Mouse (Mus musculus): Measurements from ENCODE around the gene Adamts9. TPM values are rescaled to one million over a fixed set of nuclear protein-coding genes. Genes with fewer than 3 reads are reported as not detected.
A peak's percentile ranks its signal among the peaks of the same experiment; 100 is the strongest.

Adamts9 gene
- total RNA-seq, 2 experiments from 2014 or later = 47.3 to 52.0 TPM

DNA sequence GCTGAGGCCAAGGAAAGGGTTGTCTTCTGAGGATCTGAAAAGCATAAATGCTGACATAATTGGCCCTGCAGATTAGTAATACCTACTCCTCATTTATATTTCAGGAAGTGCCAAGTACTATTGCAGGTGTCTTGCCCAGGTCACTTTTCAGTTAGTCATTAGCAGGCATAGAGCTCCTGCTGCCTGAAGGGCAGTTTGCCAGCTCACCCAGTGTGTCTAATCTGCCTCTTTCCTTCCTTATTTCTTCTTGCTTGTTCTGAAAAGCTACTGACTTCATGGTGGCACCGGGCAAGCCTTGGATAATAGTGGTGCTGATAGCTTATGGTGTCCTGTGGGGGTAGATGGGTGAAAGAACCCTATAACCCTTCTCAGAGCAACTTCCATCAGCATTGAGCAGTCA is 206.2 kb downstream of the Adamts9 start:
- DNase-seq (ENCODE audit: low spot score in 2 of 2) = no peak

DNA sequence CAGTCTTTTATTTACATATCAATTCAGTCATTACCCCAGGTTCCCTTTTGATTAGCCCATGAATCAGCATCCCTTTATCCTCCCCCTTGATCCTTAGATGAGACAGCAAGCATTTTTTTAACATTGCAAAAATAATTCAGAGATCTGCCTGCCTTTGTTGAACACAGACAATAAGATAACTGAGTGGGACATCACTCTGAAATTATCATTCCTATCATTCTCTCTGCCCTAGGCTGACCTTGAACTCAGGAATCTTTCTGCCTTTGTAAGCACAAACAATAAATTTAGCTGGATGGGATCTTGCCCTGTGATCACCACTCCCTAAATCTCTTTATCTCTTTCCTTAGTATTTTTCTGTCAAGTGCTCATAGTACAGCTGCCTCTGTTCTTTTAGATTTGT is 209.6 kb downstream of the Adamts9 start:
- DNase-seq (ENCODE audit: low spot score in 2 of 2) = no peak

DNA sequence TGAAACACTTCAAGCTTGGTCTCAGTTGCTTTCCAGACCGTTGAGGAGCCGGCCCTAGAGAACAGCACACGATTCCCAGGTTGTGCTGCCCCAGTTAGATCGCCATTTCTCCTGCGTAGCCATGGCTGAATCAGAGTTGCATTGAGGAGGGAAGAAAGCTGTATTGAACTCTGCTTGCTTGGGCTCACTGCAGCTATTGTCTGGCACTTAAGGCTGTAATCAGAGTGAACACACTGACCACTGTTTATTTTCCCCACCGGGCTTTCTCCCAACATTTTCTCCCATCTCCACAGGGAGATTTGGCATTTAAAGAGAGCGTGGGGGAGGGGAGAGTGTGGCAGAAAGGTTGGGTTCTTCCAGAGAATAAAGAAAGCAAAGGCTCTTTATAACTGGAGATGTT is 214.8 kb downstream of the Adamts9 start:
- no peak for DNase-seq (ENCODE audit: low spot score in 2 of 2)

DNA sequence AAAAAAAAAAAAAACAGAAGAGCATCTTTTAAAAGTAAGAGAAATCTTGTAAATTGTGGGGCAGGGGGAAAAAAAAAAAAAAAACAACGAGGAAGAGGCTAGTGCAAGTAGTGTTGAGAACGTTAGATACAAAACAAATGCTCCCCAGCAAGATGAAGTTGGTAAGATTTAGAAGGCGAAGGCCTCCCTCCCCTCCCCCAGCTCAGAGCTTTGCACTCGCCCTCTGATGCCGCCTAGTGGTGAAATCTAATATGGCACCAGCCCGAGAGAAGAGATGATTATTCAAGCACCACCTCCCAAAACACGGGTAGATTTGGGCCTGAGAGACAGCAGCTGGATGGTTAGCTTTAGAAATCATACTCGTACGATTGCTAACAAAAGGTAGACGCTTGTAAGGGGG is 215.2 kb downstream of the Adamts9 start:
- DNase-seq (ENCODE audit: low spot score in 2 of 2) = peak; percentile 68 to 71

DNA sequence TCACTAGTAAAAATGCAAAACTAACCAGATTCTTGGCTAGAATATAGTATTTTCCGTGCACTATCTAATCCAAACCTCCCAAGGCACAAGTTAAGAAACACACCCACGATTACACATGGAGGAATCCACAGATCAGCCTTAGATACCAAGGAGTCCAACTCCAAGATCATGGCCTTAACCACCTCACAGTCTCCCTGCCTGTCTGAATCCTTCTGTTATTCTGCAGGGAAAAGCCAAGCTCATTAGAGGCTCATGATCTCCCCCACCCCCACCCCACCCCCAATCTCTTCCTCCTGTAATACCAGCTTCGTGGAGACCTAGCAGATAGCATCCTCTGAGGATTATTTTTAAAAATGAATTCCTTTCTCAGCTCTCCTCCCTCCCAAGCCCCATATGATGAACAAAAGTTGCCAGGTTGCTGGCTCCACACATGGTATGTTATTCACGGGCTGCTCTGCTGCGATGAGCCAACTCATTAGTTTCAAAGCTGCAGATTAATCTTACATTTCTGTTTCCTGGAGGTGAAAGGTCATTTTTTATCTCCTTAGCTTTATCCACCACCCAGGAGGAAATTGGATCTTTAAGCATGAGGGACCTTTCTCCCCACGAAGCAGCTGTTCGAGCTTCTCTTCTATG is 215.8 kb downstream of the Adamts9 start:
- no peak for DNase-seq (ENCODE audit: low spot score in 2 of 2)

DNA sequence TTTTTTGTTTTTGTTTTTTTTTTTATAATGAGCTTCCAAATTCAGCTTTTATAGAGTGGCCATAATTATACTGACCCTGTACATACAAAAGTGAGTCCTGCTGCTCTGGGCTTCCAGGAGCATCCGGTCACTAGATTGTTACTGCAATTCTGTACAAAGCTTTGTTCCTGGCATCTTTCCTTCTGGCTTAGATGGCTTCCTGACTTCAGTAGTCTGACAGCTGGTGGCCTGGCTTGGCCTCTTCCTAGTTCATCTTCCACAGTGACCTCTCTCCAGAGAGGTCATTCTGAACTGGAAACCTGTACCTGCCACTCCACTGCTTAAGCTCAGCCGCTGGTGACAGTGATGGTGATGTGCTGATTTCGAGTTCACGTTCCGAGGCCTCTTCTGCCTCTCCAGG is 217.2 kb downstream of the Adamts9 start:
- no peak for DNase-seq (ENCODE audit: low spot score in 2 of 2)

DNA sequence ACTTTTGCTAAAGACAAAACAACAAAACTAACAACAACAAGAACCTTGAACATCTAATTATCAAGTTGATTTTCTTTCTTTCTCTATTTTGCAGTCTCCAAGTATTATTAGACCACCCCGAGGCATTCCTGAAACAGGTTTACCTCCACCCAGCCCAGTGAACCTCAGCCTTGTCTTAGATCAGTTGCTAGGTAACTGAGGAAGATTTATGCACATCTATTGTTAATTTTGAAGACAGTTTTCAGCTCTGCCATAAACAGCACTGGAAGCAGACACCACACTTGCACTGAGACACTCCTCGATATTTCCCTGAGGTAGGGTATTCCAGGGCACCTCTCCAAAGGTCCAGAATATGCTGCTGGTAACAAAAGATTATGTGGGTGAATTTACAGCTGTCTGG is 218.9 kb downstream of the Adamts9 start:
- DNase-seq (ENCODE audit: low spot score in 2 of 2) = no peak

Other genes with a start within 250 kb of the Adamts9 start
- 10 to 100 TPM; 12.1 to 14.2 TPM for gene Prickle2, start 237.3 kb downstream of the Adamts9 start, total RNA-seq (2021)
- gene A730049H05Rik, start 127.0 kb downstream of the Adamts9 start, total RNA-seq (2021) = 1 to 10 TPM in 1 of 2 experiments, under 1 TPM in 1; 0.99 to 2.0 TPM
- under 1 TPM in 1 of 2 experiments, not detected in 1; 0.08 TPM for gene Gm15737, start 74.1 kb downstream of the Adamts9 start, total RNA-seq (2021)

All from adrenal gland, postnatal 4 days (tissue).